Mouse (Mus musculus): ENCODE data around the gene 1700024P04Rik. TPM values are rescaled to one million over a fixed set of nuclear protein-coding genes. Genes with fewer than 3 reads are reported as not detected.
"Not testable (repeated sequence)": the region's sequence is repeated elsewhere in the genome, so short reads cannot be mapped to it uniquely, and the experiment has no call there.

The 1700024P04Rik gene
- not detected for total RNA-seq (2022)

- no peak for DNase-seq (ENCODE audit: low spot score)
Observed at GRCm38 (mm10) chr13:98984465-98984864, at the start of gene 1700024P04Rik. Gene 1700024P04Rik (minus strand): TSS chr13:98984565.

GRCm38 (mm10) chr13:99031223-99032216, 47.2 kb upstream of the 1700024P04Rik start:
- DNase-seq (ENCODE audit: low spot score), result no peak

GRCm38 (mm10) chr13:99030579-99031200, 46.3 kb upstream of the 1700024P04Rik start:
- no peak for DNase-seq (ENCODE audit: low spot score)

GRCm38 (mm10) chr13:99025268-99025667, 40.9 kb upstream of the 1700024P04Rik start:
- no peak for DNase-seq (ENCODE audit: low spot score)

GRCm38 (mm10) chr13:99022036-99022435, 37.7 kb upstream of the 1700024P04Rik start:
- DNase-seq (ENCODE audit: low spot score), result no peak

- no peak for DNase-seq (ENCODE audit: low spot score)
Observed at GRCm38 (mm10) chr13:99021181-99021580, 36.8 kb upstream of the 1700024P04Rik start.

- no peak for DNase-seq (ENCODE audit: low spot score)
Observed at GRCm38 (mm10) chr13:99019831-99020669, 35.7 kb upstream of the 1700024P04Rik start.

GRCm38 (mm10) chr13:99018526-99019201, 34.3 kb upstream of the 1700024P04Rik start:
- peak; percentile 44 for DNase-seq (ENCODE audit: low spot score)

GRCm38 (mm10) chr13:99016696-99017095, 32.3 kb upstream of the 1700024P04Rik start:
- DNase-seq (ENCODE audit: low spot score), result no peak

GRCm38 (mm10) chr13:99012891-99013290, 28.5 kb upstream of the 1700024P04Rik start:
- no peak for DNase-seq (ENCODE audit: low spot score)

- no peak for DNase-seq (ENCODE audit: low spot score)
Observed at GRCm38 (mm10) chr13:99008013-99008412, 23.6 kb upstream of the 1700024P04Rik start.

GRCm38 (mm10) chr13:99006389-99007099, 22.2 kb upstream of the 1700024P04Rik start:
- DNase-seq (ENCODE audit: low spot score), result no peak

GRCm38 (mm10) chr13:99001652-99002051, 17.3 kb upstream of the 1700024P04Rik start:
- not testable (repeated sequence) for DNase-seq (ENCODE audit: low spot score)

GRCm38 (mm10) chr13:98997025-98997424, 12.7 kb upstream of the 1700024P04Rik start:
- peak; percentile 19 for DNase-seq (ENCODE audit: low spot score)

GRCm38 (mm10) chr13:98977070-98977785, 7.1 kb downstream of the 1700024P04Rik start:
- DNase-seq (ENCODE audit: low spot score), result no peak

GRCm38 (mm10) chr13:98976022-98976421, 8.3 kb downstream of the 1700024P04Rik start:
- DNase-seq (ENCODE audit: low spot score), result not testable (repeated sequence)

- DNase-seq (ENCODE audit: low spot score), result no peak
Observed at GRCm38 (mm10) chr13:98972090-98972489, 12.3 kb downstream of the 1700024P04Rik start.

GRCm38 (mm10) chr13:98971641-98972040, 12.7 kb downstream of the 1700024P04Rik start:
- no peak for DNase-seq (ENCODE audit: low spot score)

- DNase-seq (ENCODE audit: low spot score), result no peak
Observed at GRCm38 (mm10) chr13:98968517-98968916, 15.8 kb downstream of the 1700024P04Rik start.

GRCm38 (mm10) chr13:98967942-98968341, 16.4 kb downstream of the 1700024P04Rik start:
- no peak for DNase-seq (ENCODE audit: low spot score)
